Mouse (Mus musculus) heart, adult 2 months (tissue): ENCODE measurements at regions not wholly inside any gene's neighbourhood (a gene's known extent, or its start where the extent isn't known, plus 50 kb on each side); places are given as distances from the start of the nearest gene placed in this dataset.

Experiments used
- DNase-seq, 2 experiments: peaks; one replicate each; pipeline ENCODE4 v3.0.0; 2021
- H3K27ac ChIP-seq: fragments of 200-600 bp; 2 replicates; pipeline ENCODE4 v1.8.1; 2022
- H3K27me3 ChIP-seq: fragments of 200-500 bp; 2 replicates; pipeline ENCODE4 v1.6.1; 2012; ENCODE audit warnings: mild to moderate bottlenecking, low read length, inconsistent platforms, mixed read lengths; ENCODE audit not compliant: control insufficient read depth, insufficient read depth
- H3K36me3 ChIP-seq: fragments of 200-500 bp; 2 replicates; pipeline ENCODE4 v1.6.1; 2012; ENCODE audit warnings: low read length, inconsistent platforms; ENCODE audit not compliant: control insufficient read depth, insufficient read depth
- H3K4me1 ChIP-seq: fragments of 200-500 bp; 2 replicates; pipeline ENCODE4 v1.6.1; 2011; ENCODE audit warnings: low read length; ENCODE audit not compliant: control insufficient read depth, insufficient read depth
- H3K4me3 ChIP-seq: fragments of 200-600 bp; 2 replicates; pipeline ENCODE4 v1.8.1; 2022
- H3K79me2 ChIP-seq: fragments of 200-500 bp; replicated peaks from 2 replicates; pipeline ENCODE4 v1.6.1; 2012; ENCODE audit warnings: mild to moderate bottlenecking, inconsistent platforms, low read length, moderate library complexity, mixed read lengths; ENCODE audit not compliant: control insufficient read depth, insufficient read depth
- H3K9ac ChIP-seq: fragments of 200-500 bp; 2 replicates; pipeline ENCODE4 v1.6.1; 2012; ENCODE audit warnings: low read depth, mild to moderate bottlenecking, control low read depth, inconsistent platforms, low read length, mixed read lengths
- CTCF ChIP-seq: fragments of 200-600 bp; IDR thresholded peaks from 2 replicates; pipeline ENCODE4 v1.8.1; 2022; ENCODE audit warnings: antibody characterized with exemption, mild to moderate bottlenecking, moderate library complexity
- EP300 ChIP-seq: fragments of 200-500 bp; IDR thresholded peaks from 2 replicates; pipeline ENCODE4 v1.6.1; 2011; ENCODE audit warnings: low read depth, low read length, control low read depth; ENCODE audit not compliant: insufficient read depth
- POLR2A ChIP-seq: fragments of 200-500 bp; IDR thresholded peaks from 2 replicates; pipeline ENCODE4 v1.6.1; 2011; ENCODE audit warnings: mild to moderate bottlenecking, low read depth, low read length, control low read depth; ENCODE audit not compliant: insufficient read depth
- WGBS: fragments of 180-500 bp; shearing (Covaris S2); methylation state at CpG from one replicate; pipeline ENCODE4 v1.1.7; 2018; 5-methylcytosine and 5-hydroxymethylcytosine counted together
- intact Hi-C: fragments of 180-260 bp; cut with DNase I; formaldehyde crosslinking; loops from one replicate; pipeline ENCODE4 v1.15.1; 2025

- Histone ChIP-seq H3K36me3 (no peaks in the 10 kb centered on the region), H3K79me2 (no peaks in the 10 kb centered on the region), H3K27ac (no peak overlapping the region), H3K4me3 (no peak overlapping the region), H3K27me3 (no peaks in the 10 kb centered on the region), H3K4me1 (no peaks in the 10 kb centered on the region), H3K9ac (no peak overlapping the region)
- TF ChIP-seq CTCF (no peak; the same call in 1 of the 2 replicates), EP300 (0 out of 2 replicates have a peak, but pooled peaks have one; percentile 51)
- intact Hi-C loops: loop anchor here (1.0 to 10.0 kb wide), 3 partner anchors 282 to 589 kb away; partner anchors contain the start of gene Ednra
- peak; percentile 52 to 55 for DNase-seq
- 15% methylated on average over 10 of the region's 10 CpGs for WGBS
Observed at GRCm38 (mm10) chr8:78003888-78004543, 209.1 kb upstream of the Ttc29 start.

GRCm38 (mm10) chr8:78004891-78005290 is 208.2 kb upstream of the Ttc29 start:
- intact Hi-C loops: loop anchor here (1.0 to 10.0 kb wide), 3 partner anchors 283 to 590 kb away; partner anchors contain the start of gene Ednra
- Histone ChIP-seq H3K9ac (no peak overlapping the region), H3K27me3 (no peaks in the 10 kb centered on the region), H3K4me3 (no peak overlapping the region), H3K4me1 (no peaks in the 10 kb centered on the region), H3K36me3 (no peaks in the 10 kb centered on the region), H3K27ac (no peak overlapping the region), H3K79me2 (no peaks in the 10 kb centered on the region)
- WGBS: 78% methylated on average over 12 of the region's 12 CpGs
- TF ChIP-seq EP300 (no peak), CTCF (no peak), POLR2A (no peak)
- DNase-seq: no peak

- no peak overlapping the region for H3K9ac ChIP-seq
- H3K27ac ChIP-seq: no peak overlapping the region
- TF ChIP-seq POLR2A: no peak
- no peak for TF ChIP-seq CTCF
- no peak for TF ChIP-seq EP300
- no peaks in the 10 kb centered on the region for H3K4me1 ChIP-seq
- no peaks in the 10 kb centered on the region for H3K27me3 ChIP-seq
- no peak for DNase-seq
- no peaks in the 10 kb centered on the region for H3K79me2 ChIP-seq
- intact Hi-C loops: no loop called here
- no peaks in the 10 kb centered on the region for H3K36me3 ChIP-seq
- H3K4me3 ChIP-seq: no peak overlapping the region
Observed at GRCm38 (mm10) chr8:78013101-78013500, 200.0 kb upstream of the Ttc29 start.

GRCm38 (mm10) chr8:78018430-78019180 is 194.5 kb upstream of the Ttc29 start:
- intact Hi-C loops: no loop called here
- no peak overlapping the region for H3K9ac ChIP-seq
- no peak for DNase-seq
- TF ChIP-seq EP300 (no peak), CTCF (no peak), POLR2A (no peak)
- no peaks in the 10 kb centered on the region for H3K79me2 ChIP-seq
- no peak overlapping the region for H3K4me3 ChIP-seq
- WGBS: 61% methylated on average over 4 of the region's 4 CpGs
- H3K4me1 ChIP-seq: peaks cover 1% of the 10 kb centered on the region; the same call in 1 of the 2 replicates
- 0 out of 2 replicates have a peak, but pooled peaks cover 2% of the 10 kb centered on the region for H3K36me3 ChIP-seq
- H3K27ac ChIP-seq: peak overlapping the region; percentile 45
- H3K27me3 ChIP-seq: no peaks in the 10 kb centered on the region

- H3K27ac ChIP-seq: peak overlapping the region; percentile 91
- DNase-seq: peak in 1 of 2 experiments; percentile 29
- 21% methylated on average over 2 of the region's 2 CpGs for WGBS
Observed at GRCm38 (mm10) chr8:78021473-78021872, 191.6 kb upstream of the Ttc29 start.

More at GRCm38 (mm10) chr8:78021473-78021872, 191.6 kb upstream of the Ttc29 start:
- Histone ChIP-seq H3K36me3 (peaks cover 11% of the 10 kb centered on the region), H3K4me1 (peaks cover 3% of the 10 kb centered on the region; the same call in 1 of the 2 replicates), H3K27me3 (no peaks in the 10 kb centered on the region), H3K9ac (no peak overlapping the region), H3K4me3 (no peak overlapping the region), H3K79me2 (no peaks in the 10 kb centered on the region)
- intact Hi-C loops: loop anchor here (5.0 kb wide), 1 partner anchor 34 kb away; no protein-coding TSS in a partner anchor
- TF ChIP-seq CTCF: no peak
- no peak for TF ChIP-seq POLR2A
- TF ChIP-seq EP300: no peak
